Mouse (Mus musculus): ENCODE measurements around the gene Idua. TPM values are rescaled to one million over a fixed set of nuclear protein-coding genes. Genes with fewer than 3 reads are reported as not detected.

The Idua gene
- polyA plus RNA-seq, 1 experiment from 2014 or later: 8.2 TPM

DNA sequence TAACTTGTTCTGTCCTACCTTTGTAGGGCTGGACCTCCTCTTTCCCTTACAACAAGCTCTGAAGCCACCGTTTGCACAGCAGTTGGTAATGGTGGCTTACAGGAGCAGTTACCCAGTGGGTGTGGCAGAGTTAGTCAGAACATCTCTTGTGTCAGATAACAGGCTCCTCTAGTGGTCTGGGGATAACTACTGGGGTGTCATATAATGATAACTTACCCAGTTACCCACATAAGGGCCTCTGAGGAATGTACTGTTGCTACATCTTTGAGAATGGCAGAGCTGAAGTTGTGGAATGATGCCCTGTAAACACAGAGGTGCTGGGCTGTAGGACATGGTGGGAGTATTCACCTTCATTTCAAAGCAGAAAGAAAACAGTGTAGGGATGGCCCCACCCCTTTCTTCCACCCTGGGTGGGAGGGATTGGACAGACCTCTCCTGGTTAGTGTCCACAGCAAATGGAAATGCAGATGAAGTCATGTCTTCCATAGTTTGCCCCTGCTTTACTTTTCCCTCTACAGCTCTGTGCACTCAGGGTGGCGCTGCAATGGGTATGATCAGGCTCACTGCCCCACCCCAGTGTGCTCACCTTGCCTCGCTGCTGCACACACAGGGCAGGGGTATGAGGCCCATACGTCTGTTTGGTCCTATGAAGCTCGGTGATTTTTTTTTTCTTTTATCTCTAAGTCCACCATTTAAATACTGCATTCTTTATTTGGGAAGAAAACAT is 16.8 kb downstream of the Idua start:
- WGBS: 10% methylated on average over 5 of the region's 5 CpGs
- ATAC-seq (ENCODE audit: low FRiP score, low read depth): peak; percentile 65
- no peaks in the 10 kb centered on the region for H3K27me3 ChIP-seq (replicated peaks)
- peak overlapping the region; percentile 55 for H3K9ac ChIP-seq
- no peaks in the 10 kb centered on the region for H3K9me3 ChIP-seq
- H3K27ac ChIP-seq: peak overlapping the region; percentile 62; the same call in 1 of the 2 replicates
- H3K4me3 ChIP-seq: peak overlapping the region; percentile 32
- H3K4me1 ChIP-seq: peaks cover 11% of the 10 kb centered on the region; the same call in 1 of the 2 replicates
- peaks cover 7% of the 10 kb centered on the region for H3K36me3 ChIP-seq
- H3K4me2 ChIP-seq (replicated peaks): peak overlapping the region; percentile 62

- Histone ChIP-seq H3K36me3 (no peaks in the 10 kb centered on the region), H3K4me1 (peaks cover 11% of the 10 kb centered on the region; the same call in 1 of the 2 replicates), H3K4me3 (peak overlapping the region; percentile 32), H3K9ac (peak overlapping the region; percentile 55), H3K27ac (peak overlapping the region; percentile 62), H3K9me3 (no peaks in the 10 kb centered on the region), H3K27me3 (replicated peaks) (no peaks in the 10 kb centered on the region), H3K4me2 (replicated peaks) (peak overlapping the region; percentile 62)
- 3% methylated on average over 25 of the region's 25 CpGs for WGBS
- ATAC-seq (ENCODE audit: low FRiP score, low read depth): peak; percentile 91
Observed at GRCm38 (mm10) chr5:108677605-108678295, 17.6 kb downstream of the Idua start.

DNA sequence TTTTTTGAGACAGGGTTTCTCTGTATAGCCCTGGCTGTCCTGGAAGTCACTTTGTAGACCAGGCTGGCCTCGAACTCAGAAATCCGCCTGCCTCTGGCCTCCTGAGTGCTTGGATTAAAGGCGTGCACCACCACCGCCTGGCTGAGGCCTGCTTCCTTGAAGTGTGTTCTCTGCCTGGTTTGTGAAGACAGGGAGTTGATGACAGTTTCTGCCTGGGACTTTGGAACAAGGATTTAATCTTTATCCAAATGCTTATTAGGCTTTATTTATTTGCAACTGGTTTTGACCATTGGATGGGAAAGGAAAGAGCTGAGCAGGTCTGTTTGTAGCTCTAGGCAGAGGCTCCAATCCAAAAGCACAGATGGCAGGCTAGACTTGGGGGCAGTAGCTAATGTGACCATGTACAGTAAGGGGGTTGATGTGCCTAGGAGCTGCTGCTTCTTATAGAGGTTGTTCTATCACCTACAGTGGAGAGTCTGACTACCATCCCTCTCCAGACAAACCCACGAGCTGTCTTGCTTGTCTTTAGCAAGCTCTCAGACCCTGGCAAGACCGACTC is 18.2 kb downstream of the Idua start:
- Histone ChIP-seq H3K4me1 (peaks cover 11% of the 10 kb centered on the region; the same call in 1 of the 2 replicates), H3K4me3 (no peak overlapping the region), H3K4me2 (replicated peaks) (no peak overlapping the region), H3K27me3 (replicated peaks) (no peaks in the 10 kb centered on the region), H3K36me3 (no peaks in the 10 kb centered on the region), H3K27ac (no peak overlapping the region), H3K9ac (no peak overlapping the region), H3K9me3 (no peaks in the 10 kb centered on the region)
- no peak for ATAC-seq (ENCODE audit: low FRiP score, low read depth)
- 89% methylated on average over 6 of the region's 6 CpGs for WGBS

DNA sequence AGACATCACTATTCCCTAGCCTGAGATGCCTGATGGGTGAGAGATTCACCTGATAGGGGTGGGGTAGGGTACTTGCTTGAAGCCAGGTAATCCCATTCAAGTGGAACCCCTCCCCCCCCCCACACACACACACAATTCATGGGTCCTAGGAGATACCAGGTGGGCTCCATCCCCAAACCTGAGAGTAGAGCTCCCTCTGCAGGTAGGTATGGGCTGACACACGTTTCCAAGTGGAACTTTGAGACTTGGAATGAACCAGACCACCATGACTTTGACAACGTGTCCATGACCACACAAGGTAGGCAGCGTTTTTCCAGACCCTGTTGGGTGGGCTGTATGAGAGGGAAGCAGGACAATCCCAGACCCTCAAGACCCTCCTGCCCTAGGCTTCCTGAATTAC is 19.8 kb downstream of the Idua start:
- Histone ChIP-seq H3K4me3 (no peak overlapping the region), H3K9me3 (no peaks in the 10 kb centered on the region), H3K4me2 (replicated peaks) (no peak overlapping the region), H3K27me3 (replicated peaks) (no peaks in the 10 kb centered on the region), H3K9ac (no peak overlapping the region), H3K27ac (no peak overlapping the region; the same call in 1 of the 2 replicates), H3K4me1 (peaks cover 11% of the 10 kb centered on the region; the same call in 1 of the 2 replicates), H3K36me3 (no peaks in the 10 kb centered on the region)
- ATAC-seq (ENCODE audit: low FRiP score, low read depth): no peak
- 64% methylated on average over 3 of the region's 3 CpGs for WGBS

- Histone ChIP-seq H3K4me1 (peaks cover 11% of the 10 kb centered on the region; the same call in 1 of the 2 replicates), H3K27me3 (replicated peaks) (no peaks in the 10 kb centered on the region), H3K9me3 (no peaks in the 10 kb centered on the region), H3K4me2 (replicated peaks) (no peak overlapping the region), H3K36me3 (no peaks in the 10 kb centered on the region), H3K9ac (no peak overlapping the region), H3K4me3 (no peak overlapping the region), H3K27ac (no peak overlapping the region)
- WGBS: 95% methylated on average over 6 of the region's 6 CpGs
- no peak for ATAC-seq (ENCODE audit: low FRiP score, low read depth)
Observed at GRCm38 (mm10) chr5:108680871-108681270, 20.7 kb downstream of the Idua start.

- H3K27me3 ChIP-seq (replicated peaks): peaks cover 10% of the 10 kb centered on the region
- H3K9ac ChIP-seq: no peak overlapping the region
- H3K9me3 ChIP-seq: no peaks in the 10 kb centered on the region
- H3K4me2 ChIP-seq (replicated peaks): no peak overlapping the region
- H3K27ac ChIP-seq: no peak overlapping the region
- no peak for ATAC-seq (ENCODE audit: low FRiP score, low read depth)
- 66% methylated on average over 5 of the region's 5 CpGs for WGBS
- H3K36me3 ChIP-seq: no peaks in the 10 kb centered on the region
- peaks cover 5% of the 10 kb centered on the region; the same call in 1 of the 2 replicates for H3K4me1 ChIP-seq
- no peak overlapping the region for H3K4me3 ChIP-seq
Observed at GRCm38 (mm10) chr5:108689091-108689490, 29.0 kb downstream of the Idua start.

DNA sequence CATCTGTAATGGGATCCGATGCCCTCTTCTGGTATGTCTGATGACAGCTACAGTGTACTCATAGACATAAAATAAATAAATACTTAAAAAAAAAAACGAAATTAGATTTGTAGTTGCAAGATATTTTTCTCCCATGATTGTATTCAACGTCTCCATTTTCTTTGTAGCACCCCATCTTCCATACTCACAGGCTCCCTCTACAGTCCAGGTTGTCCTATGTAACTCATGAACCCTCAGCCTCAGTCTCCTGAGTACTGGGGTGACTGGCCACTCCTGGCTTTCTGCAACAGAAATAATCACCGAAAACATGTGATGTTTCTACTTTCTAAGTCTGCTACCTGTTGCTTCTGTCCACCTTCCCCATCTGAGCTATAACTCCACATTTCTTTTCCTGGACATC is 31.0 kb downstream of the Idua start:
- H3K9me3 ChIP-seq: no peaks in the 10 kb centered on the region
- no peak overlapping the region for H3K4me2 ChIP-seq (replicated peaks)
- 74% methylated on average over 4 of the region's 4 CpGs for WGBS
- no peak overlapping the region for H3K27ac ChIP-seq
- no peak overlapping the region for H3K9ac ChIP-seq
- no peak overlapping the region for H3K4me3 ChIP-seq
- no peak for ATAC-seq (ENCODE audit: low FRiP score, low read depth)
- no peaks in the 10 kb centered on the region for H3K36me3 ChIP-seq
- H3K4me1 ChIP-seq: peaks cover 24% of the 10 kb centered on the region
- peaks cover 10% of the 10 kb centered on the region for H3K27me3 ChIP-seq (replicated peaks)

DNA sequence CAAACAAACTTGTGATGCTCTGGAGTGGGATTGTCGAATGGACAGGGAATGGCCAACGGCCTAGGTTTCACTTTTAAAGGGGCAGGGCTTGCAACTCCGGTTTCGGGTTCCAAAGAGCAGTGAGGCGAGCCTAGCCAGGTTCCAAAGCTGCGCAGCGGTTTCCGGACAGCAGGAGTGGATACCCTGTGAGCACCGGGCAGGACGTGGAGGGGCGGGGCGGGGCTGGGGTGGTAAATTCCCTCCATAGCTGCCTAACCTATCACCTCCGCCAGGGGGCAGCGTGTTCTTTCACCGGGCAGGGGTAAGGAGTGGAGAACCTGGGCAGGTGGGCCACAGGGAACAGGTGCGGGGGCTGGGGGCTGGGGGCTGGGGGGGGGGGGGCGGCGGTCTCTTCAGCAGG is 32.1 kb downstream of the Idua start, which contains the start of gene Fgfrl1:
TSS of gene Fgfrl1 (plus strand) at position 112 of the 400 bp plus-strand sequence.
- Histone ChIP-seq H3K36me3 (no peaks in the 10 kb centered on the region), H3K27me3 (replicated peaks) (peaks cover 10% of the 10 kb centered on the region), H3K9ac (0 out of 2 replicates have a peak within 1 kb of the TSS, but pooled peaks have one; percentile 75), H3K9me3 (no peaks in the 10 kb centered on the region), H3K27ac (no peak within 1 kb of the TSS), H3K4me2 (replicated peaks) (peak within 1 kb of the TSS; percentile 96), H3K4me1 (peaks cover 35% of the 10 kb centered on the region), H3K4me3 (peak within 1 kb of the TSS; percentile 10; the same call in 1 of the 2 replicates)
- ATAC-seq (ENCODE audit: low FRiP score, low read depth): no peak
- WGBS: 3% methylated on average over 15 of the region's 18 CpGs

DNA sequence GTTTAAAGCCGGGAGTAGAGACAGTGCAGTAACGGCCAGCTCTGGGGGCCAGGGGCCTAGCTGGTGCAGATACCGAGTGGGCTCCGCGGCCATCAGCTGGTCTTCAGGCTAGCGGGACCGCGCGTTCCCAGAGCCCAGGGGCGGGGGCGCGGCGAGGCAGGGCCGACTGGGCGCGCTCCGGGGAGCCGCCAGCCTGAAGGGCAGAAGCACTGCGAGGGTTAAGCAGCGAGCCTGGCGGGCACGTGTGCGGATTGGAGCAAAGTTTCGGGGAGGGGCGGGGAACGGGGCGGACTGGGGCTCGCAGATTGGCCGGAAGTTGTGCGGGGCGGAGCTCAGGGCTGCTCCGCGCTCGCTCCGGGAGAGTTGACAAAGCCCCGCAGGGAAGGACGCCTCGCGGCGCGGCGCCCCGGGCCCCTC is 33.7 kb downstream of the Idua start:
- Histone ChIP-seq H3K4me3 (peak overlapping the region; percentile 88), H3K27me3 (replicated peaks) (peaks cover 10% of the 10 kb centered on the region), H3K27ac (no peak overlapping the region), H3K36me3 (no peaks in the 10 kb centered on the region), H3K9me3 (no peaks in the 10 kb centered on the region), H3K4me2 (replicated peaks) (peak overlapping the region; percentile 96), H3K4me1 (peaks cover 49% of the 10 kb centered on the region), H3K9ac (peak overlapping the region; percentile 75)
- under 1% methylated on average over 43 of the region's 43 CpGs for WGBS
- ATAC-seq (ENCODE audit: low FRiP score, low read depth): peak; percentile 91

GRCm38 (mm10) chr5:108694352-108695261 is 34.5 kb downstream of the Idua start:
- ATAC-seq (ENCODE audit: low FRiP score, low read depth): peak; percentile 62
- Histone ChIP-seq H3K4me1 (peaks cover 52% of the 10 kb centered on the region), H3K27ac (no peak overlapping the region; the same call in 1 of the 2 replicates), H3K36me3 (no peaks in the 10 kb centered on the region), H3K4me3 (peak overlapping the region; percentile 88), H3K4me2 (replicated peaks) (peak overlapping the region; percentile 96), H3K27me3 (replicated peaks) (peaks cover 10% of the 10 kb centered on the region), H3K9me3 (no peaks in the 10 kb centered on the region), H3K9ac (peak overlapping the region; percentile 75)
- 1% methylated on average over 94 of the region's 99 CpGs for WGBS

DNA sequence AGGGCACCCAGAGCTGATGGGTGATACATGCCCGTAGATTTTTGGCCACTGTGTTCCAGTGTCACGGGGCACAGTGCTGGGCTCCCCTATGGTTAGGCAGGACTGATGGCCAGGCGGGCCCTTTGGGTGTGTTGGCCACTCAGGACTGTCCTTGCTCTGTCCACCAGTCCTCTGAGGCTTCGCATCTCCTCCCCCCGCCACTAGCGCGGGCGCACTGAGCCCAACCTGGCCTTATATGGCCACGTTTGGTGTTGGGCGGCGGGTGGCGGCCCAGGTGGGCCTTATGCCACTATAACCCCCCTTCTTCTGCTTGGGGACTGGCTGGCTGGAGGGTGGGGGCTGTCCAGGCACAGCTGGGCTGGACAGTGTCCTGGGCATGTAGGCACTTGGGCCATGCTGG is 35.7 kb downstream of the Idua start:
- no peak overlapping the region for H3K4me3 ChIP-seq
- WGBS: 94% methylated on average over 12 of the region's 12 CpGs
- peak overlapping the region; percentile 96; the same call in 1 of the 2 replicates for H3K4me2 ChIP-seq (replicated peaks)

More for the DNA sequence above, 35.7 kb downstream of the Idua start:
- no peak overlapping the region for H3K9ac ChIP-seq
- H3K9me3 ChIP-seq: no peaks in the 10 kb centered on the region
- no peak for ATAC-seq (ENCODE audit: low FRiP score, low read depth)
- peaks cover 59% of the 10 kb centered on the region for H3K4me1 ChIP-seq
- H3K27me3 ChIP-seq (replicated peaks): peaks cover 10% of the 10 kb centered on the region
- H3K27ac ChIP-seq: no peak overlapping the region
- no peaks in the 10 kb centered on the region for H3K36me3 ChIP-seq
